Mouse (Mus musculus) neutrophil, adult 65 days (primary cell): ENCODE data around the gene Kbtbd8. TPM values are rescaled to one million over a fixed set of nuclear protein-coding genes. Genes with fewer than 3 reads are reported as not detected.

Source experiments
- total RNA-seq: library from RNA; stranded (reverse); gene quantifications from 2 replicates; pipeline ENCODE4 v1.2.4, GENCODE M21; 2023

The Kbtbd8 gene
- 1.6 and 3.9 TPM in 2 replicates for total RNA-seq

GRCm38 (mm10) chr6:95116946-95117345 is at the start of gene Kbtbd8:
TSS of gene Kbtbd8 (plus strand) at chr6:95117240.

Other genes starting within 250 kb of the Kbtbd8 start
- not detected in 2 replicates for gene Gm10234, start 204.9 kb downstream of the Kbtbd8 start, total RNA-seq